Comparison of ENCODE assay signal across 8 mouse cellular contexts in genomic region chr4:126058997-126059362, GRCm38 (mm10). TPM values are rescaled to one million over a fixed set of nuclear protein-coding genes. Genes with fewer than 3 reads are reported as not detected.
DNase-seq lines count a peak whose midpoint lies in the region; ATAC-seq and TF ChIP-seq lines count a peak whose summit lies in the region.

No protein-coding gene starts in this region.

- ATAC-seq in lung, embryonic 14.5 days (ENCODE audit: insufficient read depth) = no peak
- no peak for ATAC-seq in midbrain, embryonic 16.5 days

- H3K4me2 ChIP-seq in lung, embryonic 14.5 days = peak overlapping the region; percentile 87
- peak overlapping the region; percentile 66 for H3K4me2 ChIP-seq in midbrain, embryonic 16.5 days (ENCODE audit: low read length)

- peaks cover 19% of the 10 kb centered on the region for H3K36me3 ChIP-seq in lung, embryonic 14.5 days (ENCODE audit: insufficient read depth)
- peaks cover 29% of the 10 kb centered on the region for H3K36me3 ChIP-seq in forebrain, embryonic 10.5 days (replicated peaks)
- peaks cover 10% of the 10 kb centered on the region for H3K36me3 ChIP-seq in midbrain, embryonic 16.5 days (ENCODE audit: control insufficient read depth, insufficient read depth, low read length)

- H3K4me1 ChIP-seq in lung, embryonic 14.5 days (ENCODE audit: insufficient read depth) = no peaks in the 10 kb centered on the region
- peaks cover 19% of the 10 kb centered on the region for H3K4me1 ChIP-seq in forebrain, embryonic 10.5 days
- H3K4me1 ChIP-seq in midbrain, embryonic 16.5 days (ENCODE audit: control insufficient read depth, insufficient read depth, low read length) = peaks cover 18% of the 10 kb centered on the region

- H3K9me3 ChIP-seq in lung, embryonic 14.5 days (ENCODE audit: low read depth, low read length) = no peaks in the 10 kb centered on the region
- H3K9me3 ChIP-seq in forebrain, embryonic 10.5 days = no peaks in the 10 kb centered on the region
- H3K9me3 ChIP-seq in midbrain, embryonic 16.5 days (replicated peaks; ENCODE audit: control insufficient read depth, low read length, poor library complexity, severe bottlenecking) = no peaks in the 10 kb centered on the region

- WGBS in lung, embryonic 14.5 days = 32% methylated on average over 9 of the region's 9 CpGs
- whole genome bisulfite sequencing in forebrain, embryonic 10.5 days = 45% methylated on average over 9 of the region's 9 CpGs
- 30% methylated on average over 9 of the region's 9 CpGs for WGBS in midbrain, embryonic 16.5 days

- H3K9ac ChIP-seq in lung, embryonic 14.5 days = peak overlapping the region; percentile 69
- H3K9ac ChIP-seq in midbrain, embryonic 16.5 days (ENCODE audit: low read depth, low read length) = peak overlapping the region; percentile 69

- H3K27me3 ChIP-seq in lung, embryonic 14.5 days (ENCODE audit: insufficient read depth, low read length) = no peaks in the 10 kb centered on the region
- no peaks in the 10 kb centered on the region for H3K27me3 ChIP-seq in forebrain, embryonic 10.5 days (ENCODE audit: poor library complexity, severe bottlenecking)
- H3K27me3 ChIP-seq in midbrain, embryonic 16.5 days (ENCODE audit: control insufficient read depth, insufficient read depth, low read depth, low read length) = no peaks in the 10 kb centered on the region

- peak overlapping the region; percentile 64 for H3K4me3 ChIP-seq in lung, embryonic 14.5 days (ENCODE audit: low read depth, low read length)
- peak overlapping the region; percentile 68 for H3K4me3 ChIP-seq in forebrain, embryonic 10.5 days
- peak overlapping the region; percentile 63 for H3K4me3 ChIP-seq in midbrain, embryonic 16.5 days (ENCODE audit: low read depth, low read length)

- H3K27ac ChIP-seq in lung, embryonic 14.5 days (ENCODE audit: low read depth) = no peak overlapping the region
- peak overlapping the region; percentile 88 for H3K27ac ChIP-seq in forebrain, embryonic 10.5 days
- H3K27ac ChIP-seq in midbrain, embryonic 16.5 days (ENCODE audit: low read length) = peak overlapping the region; percentile 56

- TF ChIP-seq CTCF in lung, embryonic 14.5 days (IDR thresholded peaks at IDR 0.05; ENCODE audit: low read depth) = no peak

- DNase-seq in lung, embryonic 14.5 days = no peak
- no peak for DNase-seq in lung, postnatal 36 days
- no peak for DNase-seq in forebrain, embryonic 10.5 days (ENCODE audit: extremely low spot score, low spot score)
- DNase-seq in layer of hippocampus, adult 9-11 months = peak; percentile 83
- no peak for DNase-seq in cerebellum, postnatal 10 days
- no peak for DNase-seq in thymus, adult 18-20 months
- DNase-seq in spleen, postnatal 36 days (ENCODE audit: low spot score in 2 of 2) = no peak

RNA-seq across cellular contexts. Expression of gene Oscp1, which starts 0.6 kb away (rescaled TPM):
- polyA plus RNA-seq in lung, embryonic 14.5 days (2014; fragmentation: Nextera tagmentation; extraction: Ambion mirVana) = 18.1 TPM in 2 replicates
- 31.1 and 34.4 TPM in 2 replicates for polyA plus RNA-seq in forebrain, embryonic 10.5 days (2016; fragmentation: Nextera tagmentation; extraction: Ambion mirVana)
- polyA plus RNA-seq in midbrain, embryonic 16.5 days (2015; fragmentation: Nextera tagmentation; extraction: Ambion mirVana) = 40.0 and 48.5 TPM in 2 replicates

RNA-seq across cellular contexts. Expression of gene Mrps15, which starts 12.3 kb away (rescaled TPM):
- polyA plus RNA-seq in lung, embryonic 14.5 days (2014; fragmentation: Nextera tagmentation; extraction: Ambion mirVana) = 134 and 138 TPM in 2 replicates
- polyA plus RNA-seq in forebrain, embryonic 10.5 days (2016; fragmentation: Nextera tagmentation; extraction: Ambion mirVana) = 136 and 151 TPM in 2 replicates
- polyA plus RNA-seq in midbrain, embryonic 16.5 days (2015; fragmentation: Nextera tagmentation; extraction: Ambion mirVana) = 128 and 131 TPM in 2 replicates

RNA-seq across cellular contexts. Expression of gene Csf3r, which starts 34.6 kb away (rescaled TPM):
- polyA plus RNA-seq in lung, embryonic 14.5 days (2014; fragmentation: Nextera tagmentation; extraction: Ambion mirVana) = 2.2 and 2.3 TPM in 2 replicates
- 0.32 and 0.65 TPM in 2 replicates for polyA plus RNA-seq in forebrain, embryonic 10.5 days (2016; fragmentation: Nextera tagmentation; extraction: Ambion mirVana)
- 0.62 and 0.93 TPM in 2 replicates for polyA plus RNA-seq in midbrain, embryonic 16.5 days (2015; fragmentation: Nextera tagmentation; extraction: Ambion mirVana)

RNA-seq across cellular contexts. Expression of gene Lsm10, which starts 37.4 kb away (rescaled TPM):
- polyA plus RNA-seq in lung, embryonic 14.5 days (2014; fragmentation: Nextera tagmentation; extraction: Ambion mirVana) = 50.2 and 50.6 TPM in 2 replicates
- polyA plus RNA-seq in forebrain, embryonic 10.5 days (2016; fragmentation: Nextera tagmentation; extraction: Ambion mirVana) = 53.7 and 55.1 TPM in 2 replicates
- 55.1 and 63.5 TPM in 2 replicates for polyA plus RNA-seq in midbrain, embryonic 16.5 days (2015; fragmentation: Nextera tagmentation; extraction: Ambion mirVana)

RNA-seq across cellular contexts. Expression of gene Stk40, which starts 44.8 kb away (rescaled TPM):
- polyA plus RNA-seq in lung, embryonic 14.5 days (2014; fragmentation: Nextera tagmentation; extraction: Ambion mirVana) = 30.7 and 38.0 TPM in 2 replicates
- 43.7 and 45.5 TPM in 2 replicates for polyA plus RNA-seq in forebrain, embryonic 10.5 days (2016; fragmentation: Nextera tagmentation; extraction: Ambion mirVana)
- polyA plus RNA-seq in midbrain, embryonic 16.5 days (2015; fragmentation: Nextera tagmentation; extraction: Ambion mirVana) = 27.1 and 31.1 TPM in 2 replicates
